Mouse (Mus musculus) liver, adult 2 months (tissue): ENCODE measurements around the gene Grik3.

Experiments
- CTCF ChIP-seq: fragments of 200-500 bp; IDR thresholded peaks from 2 replicates; pipeline ENCODE4 v1.5.1; 2011; ENCODE audit warnings: low read depth, low read length, control low read depth
- POLR2A ChIP-seq: fragments of 200-500 bp; IDR thresholded peaks from 2 replicates; pipeline ENCODE4 v1.6.1; 2011; ENCODE audit warnings: low read length, control low read depth; ENCODE audit not compliant: insufficient read depth; ENCODE audit errors: extremely low read depth

GRCm38 (mm10) chr4:125629544-125629943 lies 139.0 kb downstream of the Grik3 start:
- TF ChIP-seq CTCF (no peak), POLR2A (no peak)
